In genomic region chr13:49103913-49104312, GRCm38 (mm10) we compare ENCODE assay signal across 22 mouse cellular contexts. TPM values are rescaled to one million over a fixed set of nuclear protein-coding genes. Genes with fewer than 3 reads are reported as not detected.
DNase-seq lines count a peak whose midpoint lies in the region; ATAC-seq and TF ChIP-seq lines count a peak whose summit lies in the region.
"Had no signal": no experiment of that assay in that cellular context is flagged by ENCODE, and none has a peak within 500 bp of the region (broad histone marks: within the 10 kb centered on the region; RNA-seq: fewer than 3 reads in every experiment).

No protein-coding gene starts in this region.

- TF ChIP-seq EP300 in stomach, postnatal 0 days (optimal IDR thresholded peaks at IDR 0.05), result no peak

- no peak for ATAC-seq in forebrain, embryonic 14.5 days
- no peak for ATAC-seq in forebrain, embryonic 12.5 days (ENCODE audit: low FRiP score)
- ATAC-seq in stomach, embryonic 14.5 days (ENCODE audit: insufficient number of reproducible peaks, insufficient read depth, low FRiP score, low read depth), result no peak
- no peak for ATAC-seq in stomach, postnatal 0 days (ENCODE audit: low FRiP score, low TSS enrichment)
- ATAC-seq in erythroblast, adult 5-6 weeks (replicated peaks; ENCODE audit: low FRiP score, poor library complexity, severe bottlenecking), result no peak

- no peak overlapping the region for H3K4me3 ChIP-seq in forebrain, embryonic 14.5 days (ENCODE audit: low read depth, low read length)
- no peak overlapping the region for H3K4me3 ChIP-seq in forebrain, embryonic 12.5 days (replicated peaks)
- H3K4me3 ChIP-seq in left cerebral cortex, adult 2 months, result no peak overlapping the region
- no peak overlapping the region for H3K4me3 ChIP-seq in stomach, embryonic 14.5 days (ENCODE audit: low read depth, low read length)
- H3K4me3 ChIP-seq in stomach, postnatal 0 days (ENCODE audit: low read depth, low read length), result no peak overlapping the region
- H3K4me3 ChIP-seq: embryonic facial prominence, embryonic 13.5 days; heart, embryonic 15.5 days; kidney, embryonic 15.5 days; midbrain, embryonic 10.5 days; neural tube, embryonic 12.5 days had no signal

- H3K4me1 ChIP-seq in forebrain, embryonic 14.5 days (ENCODE audit: control insufficient read depth, insufficient read depth, low read length), result 0 out of 2 replicates have a peak, but pooled peaks cover 3% of the 10 kb centered on the region
- H3K4me1 ChIP-seq in forebrain, embryonic 12.5 days, result peaks cover 4% of the 10 kb centered on the region; the same call in 1 of the 2 replicates
- H3K4me1 ChIP-seq in stomach, embryonic 14.5 days (ENCODE audit: control insufficient read depth, insufficient read depth, low read length), result peaks cover 24% of the 10 kb centered on the region
- peaks cover 5% of the 10 kb centered on the region; the same call in 1 of the 2 replicates for H3K4me1 ChIP-seq in stomach, postnatal 0 days (replicated peaks; ENCODE audit: control insufficient read depth, insufficient read depth)
- H3K4me1 ChIP-seq: neural tube, embryonic 12.5 days had no signal

- no peaks in the 10 kb centered on the region for H3K27me3 ChIP-seq in forebrain, embryonic 14.5 days (replicated peaks; ENCODE audit: control insufficient read depth, insufficient read depth, low read length)
- H3K27me3 ChIP-seq in forebrain, embryonic 12.5 days, result no peaks in the 10 kb centered on the region
- H3K27me3 ChIP-seq in stomach, embryonic 14.5 days (ENCODE audit: control insufficient read depth, insufficient read depth, low read length), result no peaks in the 10 kb centered on the region
- no peaks in the 10 kb centered on the region for H3K27me3 ChIP-seq in stomach, postnatal 0 days (ENCODE audit: control insufficient read depth, insufficient read depth, low read length)
- H3K27me3 ChIP-seq: embryonic facial prominence, embryonic 13.5 days; heart, embryonic 15.5 days; kidney, embryonic 15.5 days; neural tube, embryonic 12.5 days had no signal

- H3K9me3 ChIP-seq in forebrain, embryonic 14.5 days (replicated peaks; ENCODE audit: control insufficient read depth, low read length), result no peaks in the 10 kb centered on the region
- H3K9me3 ChIP-seq in forebrain, embryonic 12.5 days, result no peaks in the 10 kb centered on the region
- H3K9me3 ChIP-seq in stomach, embryonic 14.5 days (ENCODE audit: control insufficient read depth, low read depth, low read length), result no peaks in the 10 kb centered on the region; the same call in 1 of the 2 replicates
- no peaks in the 10 kb centered on the region for H3K9me3 ChIP-seq in stomach, postnatal 0 days (ENCODE audit: control insufficient read depth, low read length)
- H3K9me3 ChIP-seq: heart, embryonic 15.5 days had no signal

- H3K4me2 ChIP-seq in forebrain, embryonic 14.5 days (ENCODE audit: low read length), result no peak overlapping the region
- no peak overlapping the region for H3K4me2 ChIP-seq in forebrain, embryonic 12.5 days
- H3K4me2 ChIP-seq in stomach, embryonic 14.5 days (replicated peaks; ENCODE audit: low read depth, low read length), result no peak overlapping the region
- no peak overlapping the region for H3K4me2 ChIP-seq in stomach, postnatal 0 days (replicated peaks; ENCODE audit: low read depth)
- H3K4me2 ChIP-seq: embryonic facial prominence, embryonic 13.5 days; heart, embryonic 15.5 days; kidney, embryonic 15.5 days; neural tube, embryonic 12.5 days had no signal

- intact Hi-C loops in left cerebral cortex, adult 2 months (cut with DNase I), result no loop called here
- intact Hi-C loops in left cerebral cortex, postnatal 36 days (cut with DNase I), result no loop called here

- H3K9ac ChIP-seq in forebrain, embryonic 14.5 days (ENCODE audit: low read length), result no peak overlapping the region
- no peak overlapping the region for H3K9ac ChIP-seq in forebrain, embryonic 12.5 days
- H3K9ac ChIP-seq in stomach, embryonic 14.5 days (replicated peaks; ENCODE audit: low read depth, low read length), result no peak overlapping the region
- no peak overlapping the region for H3K9ac ChIP-seq in stomach, postnatal 0 days (ENCODE audit: low read length)
- H3K9ac ChIP-seq: embryonic facial prominence, embryonic 13.5 days; heart, embryonic 15.5 days; kidney, embryonic 15.5 days; liver, embryonic 14.5 days; neural tube, embryonic 12.5 days had no signal

- DNase-seq in forebrain, embryonic 14.5 days (ENCODE audit: low spot score), result no peak
- DNase-seq in left cerebral cortex, adult 2 months (ENCODE audit: extremely low spot score in 1 of 2, low spot score in 2 of 2), result no peak
- no peak for DNase-seq in left cerebral cortex, postnatal 36 days (ENCODE audit: low spot score in 2 of 2)
- DNase-seq in stomach, postnatal 0 days (ENCODE audit: low spot score), result no peak
- no peak for DNase-seq in testis, postnatal 14 days (ENCODE audit: low spot score)
- DNase-seq: adrenal gland, postnatal 36 days; cerebellum, adult 8-10 months; gastrocnemius, postnatal 14 days; heart, postnatal 4 days; thymus, adult 2 months had no signal

- TF ChIP-seq CTCF in left cerebral cortex, adult 2 months (IDR thresholded peaks at IDR 0.05), result no peak
- no peak for TF ChIP-seq CTCF in stomach, postnatal 0 days (IDR thresholded peaks at IDR 0.05; ENCODE audit: low read depth)

- WGBS in forebrain, embryonic 14.5 days, result 95% methylated on average over 1 of the region's 1 CpGs
- WGBS in forebrain, embryonic 12.5 days, result 78% methylated on average over 1 of the region's 1 CpGs
- 43% methylated on average over 1 of the region's 1 CpGs for WGBS in stomach, embryonic 14.5 days
- 44% methylated on average over 1 of the region's 1 CpGs for WGBS in stomach, postnatal 0 days

- H3K36me3 ChIP-seq in forebrain, embryonic 14.5 days (ENCODE audit: control insufficient read depth, insufficient read depth, low read length), result peaks cover 20% of the 10 kb centered on the region
- peaks cover 21% of the 10 kb centered on the region for H3K36me3 ChIP-seq in forebrain, embryonic 12.5 days (replicated peaks)
- H3K36me3 ChIP-seq in stomach, embryonic 14.5 days (ENCODE audit: control insufficient read depth, insufficient read depth, low read length), result no peaks in the 10 kb centered on the region
- H3K36me3 ChIP-seq in stomach, postnatal 0 days (ENCODE audit: control insufficient read depth, insufficient read depth, low read length), result no peaks in the 10 kb centered on the region
- H3K36me3 ChIP-seq: embryonic facial prominence, embryonic 13.5 days; heart, embryonic 15.5 days; kidney, embryonic 15.5 days had no signal

- H3K27ac ChIP-seq in forebrain, embryonic 14.5 days (ENCODE audit: low read depth, low read length), result 0 out of 2 replicates have a peak overlapping the region, but pooled peaks have one; percentile 11
- no peak overlapping the region for H3K27ac ChIP-seq in forebrain, embryonic 12.5 days
- peak overlapping the region; percentile 55 for H3K27ac ChIP-seq in left cerebral cortex, adult 2 months
- peak overlapping the region; percentile 23; the same call in 1 of the 2 replicates for H3K27ac ChIP-seq in stomach, embryonic 14.5 days (ENCODE audit: low read length)
- no peak overlapping the region for H3K27ac ChIP-seq in stomach, postnatal 0 days (replicated peaks)
- H3K27ac ChIP-seq: heart, embryonic 15.5 days; kidney, embryonic 15.5 days; liver, embryonic 14.5 days; macrophage; midbrain, embryonic 10.5 days; neural tube, embryonic 12.5 days had no signal

RNA-seq across cellular contexts. Expression of gene Wnk2, which starts 43.9 kb away (rescaled TPM):
- polyA plus RNA-seq in forebrain, embryonic 14.5 days (2014; fragmentation: Nextera tagmentation; extraction: Ambion mirVana), result 14.9 and 17.8 TPM in 2 replicates
- polyA plus RNA-seq in forebrain, embryonic 12.5 days (2016; fragmentation: Nextera tagmentation; extraction: Ambion mirVana), result 11.4 and 13.7 TPM in 2 replicates
- total RNA-seq in left cerebral cortex, adult 2 months (2021), result 100 to 1,000 TPM; 129 to 145 TPM
- total RNA-seq in left cerebral cortex, postnatal 36 days (2021), result 100 to 1,000 TPM; 116 to 137 TPM
- polyA plus RNA-seq in stomach, embryonic 14.5 days (2014; fragmentation: Nextera tagmentation; extraction: Ambion mirVana), result 4.2 and 4.4 TPM in 2 replicates
- polyA plus RNA-seq in stomach, postnatal 0 days (2015; fragmentation: Nextera tagmentation; extraction: Ambion mirVana), result 1.6 and 1.7 TPM in 2 replicates
- total RNA-seq in erythroblast, adult 5-6 weeks (2015; ENCODE audit: low replicate concordance), result not detected in 2 replicates
- not detected in 2 replicates for total RNA-seq in erythroblast, adult 5-6 weeks (2017; ENCODE audit: low replicate concordance)
- total RNA-seq: monocyte, adult 5-6 weeks had no signal
- polyA plus RNA-seq: C2C12, macrophage had no signal

Comparison
In these comparisons a context has a peak if more than half of its experiments do, and no peak if none do; other contexts are left out.
1. H3K27ac ChIP-seq: peak in forebrain, embryonic 14.5 days (single experiment), left cerebral cortex, adult 2 months (single experiment) and stomach, embryonic 14.5 days (single experiment); none in forebrain, embryonic 12.5 days (single experiment) and stomach, postnatal 0 days (single experiment).